Mouse (Mus musculus): ENCODE data around the gene Zfp988. TPM values are rescaled to one million over a fixed set of nuclear protein-coding genes. Genes with fewer than 3 reads are reported as not detected.
A peak's percentile ranks its signal among the peaks of the same experiment; 100 is the strongest.
"Not testable (repeated sequence)": the region's sequence is repeated elsewhere in the genome, so short reads cannot be mapped to it uniquely, and the experiment has no call there.

Gene Zfp988
- 0.06 and 0.11 TPM in 2 replicates for polyA plus RNA-seq (2015; fragmentation: Nextera tagmentation; extraction: Ambion mirVana)

DNA sequence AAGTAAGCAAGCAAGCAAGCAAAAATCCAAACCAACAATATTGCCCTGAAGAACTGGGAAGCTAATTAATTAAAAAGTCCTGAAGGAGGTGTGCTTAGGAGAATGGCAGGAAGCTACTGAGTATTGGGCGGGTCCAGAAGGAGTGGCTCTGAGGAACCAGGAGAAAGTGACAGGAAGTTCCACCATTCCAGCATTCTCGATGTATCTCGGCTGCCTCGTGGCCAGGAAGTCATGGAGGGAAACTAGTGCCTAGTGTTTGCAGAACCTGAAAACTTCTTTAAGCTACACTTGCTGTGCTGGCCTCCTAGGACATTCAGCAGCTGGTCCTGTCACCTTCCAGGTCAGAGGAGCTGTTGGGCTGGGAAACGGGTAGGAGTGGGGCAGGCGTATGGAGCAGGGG is at the start of gene Zfp988:
TSS of gene Zfp988 (plus strand) at position 239 of the 400 bp plus-strand sequence.
- whole genome bisulfite sequencing, result 91% methylated on average over 6 of the region's 6 CpGs
- not testable (repeated sequence) for H3K4me1 ChIP-seq (ENCODE audit: control insufficient read depth, insufficient read depth, low read length); H3K36me3 ChIP-seq (ENCODE audit: control insufficient read depth, insufficient read depth, low read length); H3K27ac ChIP-seq (ENCODE audit: low read length); H3K4me3 ChIP-seq (ENCODE audit: low read depth, low read length); ATAC-seq; H3K4me2 ChIP-seq (ENCODE audit: low read length); H3K27me3 ChIP-seq (ENCODE audit: control insufficient read depth, insufficient read depth, low read depth, low read length); H3K9ac ChIP-seq (ENCODE audit: low read depth, low read length)
- H3K9me3 ChIP-seq (replicated peaks; ENCODE audit: control insufficient read depth, low read length, poor library complexity, severe bottlenecking), result peaks cover 12% of the 10 kb centered on the region

- not testable (repeated sequence) for H3K4me2 ChIP-seq (ENCODE audit: low read length); H3K9me3 ChIP-seq (replicated peaks; ENCODE audit: control insufficient read depth, low read length, poor library complexity, severe bottlenecking); H3K4me3 ChIP-seq (ENCODE audit: low read depth, low read length); H3K36me3 ChIP-seq (ENCODE audit: control insufficient read depth, insufficient read depth, low read length); H3K9ac ChIP-seq (ENCODE audit: low read depth, low read length); H3K27me3 ChIP-seq (ENCODE audit: control insufficient read depth, insufficient read depth, low read depth, low read length); H3K4me1 ChIP-seq (ENCODE audit: control insufficient read depth, insufficient read depth, low read length); H3K27ac ChIP-seq (ENCODE audit: low read length); ATAC-seq
- 93% methylated on average over 2 of the region's 3 CpGs for WGBS
These were observed 42.8 kb upstream of the Zfp988 start for GRCm38 (mm10) chr4:147262708-147263107.

DNA sequence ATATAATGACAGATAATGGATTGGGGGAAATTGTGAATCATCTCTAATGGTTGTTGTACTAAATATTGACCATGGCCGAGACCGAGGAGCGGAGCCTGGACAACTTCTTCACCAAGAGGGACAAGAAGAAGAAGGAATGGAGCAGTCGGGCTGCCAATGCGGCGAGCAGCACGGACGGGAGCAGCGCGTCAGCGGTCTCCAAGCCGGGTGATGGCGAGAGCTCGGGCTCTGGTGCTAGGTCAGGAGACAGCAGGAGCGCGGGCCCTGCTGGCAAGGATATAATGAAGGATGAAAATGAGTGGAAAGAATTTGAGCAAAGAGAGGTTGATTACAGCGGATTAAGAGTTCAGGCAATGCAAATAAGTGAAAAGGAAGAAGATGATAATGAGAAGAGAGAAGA is 38.2 kb upstream of the Zfp988 start:
- not testable (repeated sequence) for H3K9ac ChIP-seq (ENCODE audit: low read depth, low read length); H3K4me3 ChIP-seq (ENCODE audit: low read depth, low read length); H3K36me3 ChIP-seq (ENCODE audit: control insufficient read depth, insufficient read depth, low read length); H3K27me3 ChIP-seq (ENCODE audit: control insufficient read depth, insufficient read depth, low read depth, low read length); H3K27ac ChIP-seq (ENCODE audit: low read length); H3K4me1 ChIP-seq (ENCODE audit: control insufficient read depth, insufficient read depth, low read length); H3K4me2 ChIP-seq (ENCODE audit: low read length); ATAC-seq
- WGBS, result 90% methylated on average over 16 of the region's 17 CpGs
- H3K9me3 ChIP-seq (replicated peaks; ENCODE audit: control insufficient read depth, low read length, poor library complexity, severe bottlenecking), result peaks cover 13% of the 10 kb centered on the region

GRCm38 (mm10) chr4:147268735-147269134 is 36.7 kb upstream of the Zfp988 start:
- H3K36me3 ChIP-seq (ENCODE audit: control insufficient read depth, insufficient read depth, low read length); H3K4me2 ChIP-seq (ENCODE audit: low read length); H3K4me3 ChIP-seq (ENCODE audit: low read depth, low read length); H3K4me1 ChIP-seq (ENCODE audit: control insufficient read depth, insufficient read depth, low read length); H3K9ac ChIP-seq (ENCODE audit: low read depth, low read length); H3K27me3 ChIP-seq (ENCODE audit: control insufficient read depth, insufficient read depth, low read depth, low read length); H3K27ac ChIP-seq (ENCODE audit: low read length); ATAC-seq: not testable (repeated sequence)
- WGBS, result 90% methylated on average over 25 of the region's 25 CpGs
- H3K9me3 ChIP-seq (replicated peaks; ENCODE audit: control insufficient read depth, low read length, poor library complexity, severe bottlenecking), result peaks cover 13% of the 10 kb centered on the region

GRCm38 (mm10) chr4:147270026-147270425 is 35.4 kb upstream of the Zfp988 start:
- not testable (repeated sequence) for ATAC-seq; H3K4me3 ChIP-seq (ENCODE audit: low read depth, low read length); H3K4me1 ChIP-seq (ENCODE audit: control insufficient read depth, insufficient read depth, low read length); H3K27ac ChIP-seq (ENCODE audit: low read length); H3K27me3 ChIP-seq (ENCODE audit: control insufficient read depth, insufficient read depth, low read depth, low read length); H3K9ac ChIP-seq (ENCODE audit: low read depth, low read length); H3K4me2 ChIP-seq (ENCODE audit: low read length); H3K36me3 ChIP-seq (ENCODE audit: control insufficient read depth, insufficient read depth, low read length)
- WGBS, result 86% methylated on average over 4 of the region's 4 CpGs
- peaks cover 21% of the 10 kb centered on the region for H3K9me3 ChIP-seq (replicated peaks; ENCODE audit: control insufficient read depth, low read length, poor library complexity, severe bottlenecking)

GRCm38 (mm10) chr4:147271601-147272000 is 33.9 kb upstream of the Zfp988 start:
- 91% methylated on average over 11 of the region's 13 CpGs for WGBS
- H3K9me3 ChIP-seq (replicated peaks; ENCODE audit: control insufficient read depth, low read length, poor library complexity, severe bottlenecking), result peaks cover 24% of the 10 kb centered on the region
- H3K4me3 ChIP-seq (ENCODE audit: low read depth, low read length); H3K36me3 ChIP-seq (ENCODE audit: control insufficient read depth, insufficient read depth, low read length); H3K4me1 ChIP-seq (ENCODE audit: control insufficient read depth, insufficient read depth, low read length); ATAC-seq; H3K27ac ChIP-seq (ENCODE audit: low read length); H3K27me3 ChIP-seq (ENCODE audit: control insufficient read depth, insufficient read depth, low read depth, low read length); H3K4me2 ChIP-seq (ENCODE audit: low read length); H3K9ac ChIP-seq (ENCODE audit: low read depth, low read length): not testable (repeated sequence)

GRCm38 (mm10) chr4:147275021-147275772 is 30.3 kb upstream of the Zfp988 start:
- 0 out of 2 replicates have a peak, but pooled peaks have one; percentile 58 for ATAC-seq
- peak overlapping the region; percentile 22; the same call in 1 of the 2 replicates for H3K4me2 ChIP-seq (ENCODE audit: low read length)

GRCm38 (mm10) chr4:147275773-147276140 is 29.7 kb upstream of the Zfp988 start:
- H3K4me1 ChIP-seq (ENCODE audit: control insufficient read depth, insufficient read depth, low read length); ATAC-seq; H3K36me3 ChIP-seq (ENCODE audit: control insufficient read depth, insufficient read depth, low read length); H3K27ac ChIP-seq (ENCODE audit: low read length); H3K9ac ChIP-seq (ENCODE audit: low read depth, low read length); H3K4me3 ChIP-seq (ENCODE audit: low read depth, low read length); H3K27me3 ChIP-seq (ENCODE audit: control insufficient read depth, insufficient read depth, low read depth, low read length): not testable (repeated sequence)
- Histone ChIP-seq H3K4me2 (ENCODE audit: low read length) (peak overlapping the region; percentile 22; the same call in 1 of the 2 replicates), H3K9me3 (replicated peaks; ENCODE audit: control insufficient read depth, low read length, poor library complexity, severe bottlenecking) (peaks cover 15% of the 10 kb centered on the region)
- WGBS, result 33% methylated on average over 54 of the region's 54 CpGs

More at GRCm38 (mm10) chr4:147275021-147275772, 30.3 kb upstream of the Zfp988 start:
- not testable (repeated sequence) for H3K4me3 ChIP-seq (ENCODE audit: low read depth, low read length); H3K27ac ChIP-seq (ENCODE audit: low read length); H3K27me3 ChIP-seq (ENCODE audit: control insufficient read depth, insufficient read depth, low read depth, low read length); H3K4me1 ChIP-seq (ENCODE audit: control insufficient read depth, insufficient read depth, low read length); H3K36me3 ChIP-seq (ENCODE audit: control insufficient read depth, insufficient read depth, low read length); H3K9ac ChIP-seq (ENCODE audit: low read depth, low read length)
- 41% methylated on average over 54 of the region's 58 CpGs for WGBS
- H3K9me3 ChIP-seq (replicated peaks; ENCODE audit: control insufficient read depth, low read length, poor library complexity, severe bottlenecking), result peaks cover 16% of the 10 kb centered on the region

DNA sequence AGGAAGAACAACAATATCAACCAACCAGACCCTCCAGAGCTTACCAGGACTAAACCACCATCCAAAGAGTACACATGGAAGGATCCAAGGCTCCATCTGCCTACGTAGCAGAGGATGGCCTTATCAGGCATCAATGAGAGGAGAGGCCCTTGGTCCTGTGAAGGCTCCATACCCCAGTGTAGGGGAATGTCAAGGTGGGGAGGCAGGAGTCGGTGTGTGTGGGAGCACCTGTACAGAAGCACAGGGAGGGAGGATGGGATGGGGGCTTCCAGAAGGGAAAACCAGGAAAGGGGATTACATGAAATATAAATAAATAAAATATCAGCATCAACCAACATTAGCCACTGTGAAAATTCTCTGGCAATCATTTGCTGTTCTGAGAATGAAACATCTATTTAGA is 25.1 kb upstream of the Zfp988 start:
- not testable (repeated sequence) for H3K4me3 ChIP-seq (ENCODE audit: low read depth, low read length); H3K27ac ChIP-seq (ENCODE audit: low read length); H3K4me1 ChIP-seq (ENCODE audit: control insufficient read depth, insufficient read depth, low read length); H3K4me2 ChIP-seq (ENCODE audit: low read length); H3K36me3 ChIP-seq (ENCODE audit: control insufficient read depth, insufficient read depth, low read length); H3K27me3 ChIP-seq (ENCODE audit: control insufficient read depth, insufficient read depth, low read depth, low read length); H3K9ac ChIP-seq (ENCODE audit: low read depth, low read length); ATAC-seq; H3K9me3 ChIP-seq (replicated peaks; ENCODE audit: control insufficient read depth, low read length, poor library complexity, severe bottlenecking)
- WGBS, result 75% methylated on average over 2 of the region's 2 CpGs
